Mouse (Mus musculus): ENCODE measurements at regions not wholly inside any gene's neighbourhood (a gene's known extent, or its start where the extent isn't known, plus 50 kb on each side); places are given as distances from the start of the nearest gene placed in this dataset.

DNA sequence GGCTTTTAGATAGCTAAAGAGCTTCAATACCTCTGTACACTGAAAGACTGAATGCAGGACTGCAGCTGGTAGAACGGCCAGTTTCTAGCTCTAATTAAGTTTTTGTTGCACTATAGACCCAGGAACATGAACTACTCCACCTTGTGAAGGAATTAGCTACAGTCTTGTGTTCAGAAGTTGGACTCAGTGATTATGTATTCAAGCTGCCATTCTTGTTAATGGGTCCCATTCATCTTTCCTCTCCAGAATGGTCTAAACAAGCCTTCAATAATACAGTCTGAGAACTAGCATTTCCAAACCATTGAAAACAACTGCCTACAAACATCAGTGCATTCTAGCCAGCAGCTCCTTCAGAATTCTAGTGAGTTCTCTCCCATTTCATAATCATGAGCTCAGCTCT is 362.4 kb downstream of the Meis1 start:
- TF ChIP-seq CTCF (IDR thresholded peaks at IDR 0.05; ENCODE audit: borderline replicate concordance, insufficient read depth, low read depth, low read length): no peak
- TF ChIP-seq POLR2A (IDR thresholded peaks at IDR 0.05; ENCODE audit: borderline replicate concordance, insufficient read depth, low read length): no peak

Data from cerebellum, adult 2 months (tissue).